Mouse (Mus musculus): Measurements from ENCODE around the gene Gm43191.

GRCm38 (mm10) chr3:116601781-116602180 is 79.3 kb downstream of the Gm43191 start:
- TF ChIP-seq POLR2A (IDR thresholded peaks at IDR 0.05; ENCODE audit: low read depth, low read length) (no peak), CTCF (IDR thresholded peaks at IDR 0.05; ENCODE audit: extremely low read depth, insufficient read depth, insufficient read length, insufficient replicate concordance) (no peak)
